Mouse (Mus musculus) embryonic facial prominence, embryonic 15.5 days (tissue): ENCODE data around the gene Olfr572. TPM values are rescaled to one million over a fixed set of nuclear protein-coding genes. Genes with fewer than 3 reads are reported as not detected.

Source experiments
- ATAC-seq: fragments of 200-750 bp; cut with Nextera tagmentation; 2 replicates; pipeline ENCODE4 v1.8.0; 2017; ENCODE audit warnings: low read depth, moderate TSS enrichment; ENCODE audit not compliant: insufficient number of reproducible peaks, low FRiP score, low TSS enrichment
- H3K27ac ChIP-seq: fragments of 300-500 bp; sonication (generic); replicated peaks from 2 replicates; pipeline ENCODE4 v1.5.1; 2015; ENCODE audit warnings: mild to moderate bottlenecking, inconsistent platforms
- H3K27me3 ChIP-seq: fragments of 300-500 bp; sonication (generic); 2 replicates; pipeline ENCODE4 v1.6.1; 2015; ENCODE audit warnings: inconsistent platforms
- H3K36me3 ChIP-seq: fragments of 300-500 bp; sonication (generic); 2 replicates; pipeline ENCODE4 v1.6.1; 2015; ENCODE audit warnings: mild to moderate bottlenecking, inconsistent platforms
- H3K4me1 ChIP-seq: fragments of 300-500 bp; sonication (generic); 2 replicates; pipeline ENCODE4 v1.6.1; 2015; ENCODE audit warnings: inconsistent platforms
- H3K4me2 ChIP-seq: fragments of 300-500 bp; sonication (generic); replicated peaks from 2 replicates; pipeline ENCODE4 v1.6.1; 2015; ENCODE audit warnings: mild to moderate bottlenecking, inconsistent platforms
- H3K4me3 ChIP-seq: fragments of 300-500 bp; sonication (generic); replicated peaks from 2 replicates; pipeline ENCODE4 v1.5.1; 2015; ENCODE audit warnings: mild to moderate bottlenecking, inconsistent platforms
- H3K9ac ChIP-seq: fragments of 300-500 bp; sonication (generic); 2 replicates; pipeline ENCODE4 v1.6.1; 2015; ENCODE audit warnings: inconsistent platforms
- H3K9me3 ChIP-seq: fragments of 300-500 bp; sonication (generic); replicated peaks from 2 replicates; pipeline ENCODE4 v1.6.1; 2016; ENCODE audit warnings: inconsistent platforms
- WGBS: fragments of 180-500 bp; shearing (Covaris S2); methylation state at CpG from one replicate; pipeline ENCODE4 v1.1.7; 2015; 5-methylcytosine and 5-hydroxymethylcytosine counted together
- polyA plus RNA-seq: library from polyadenylated mRNA; unstranded; fragments of >200 nt; fragmentation: Nextera tagmentation; extraction: Ambion mirVana; gene quantifications from 2 replicates; pipeline ENCODE4 v1.2.1, GENCODE M21; 2015

Gene Olfr572
- polyA plus RNA-seq, 1 experiment from 2014 or later: not detected

DNA sequence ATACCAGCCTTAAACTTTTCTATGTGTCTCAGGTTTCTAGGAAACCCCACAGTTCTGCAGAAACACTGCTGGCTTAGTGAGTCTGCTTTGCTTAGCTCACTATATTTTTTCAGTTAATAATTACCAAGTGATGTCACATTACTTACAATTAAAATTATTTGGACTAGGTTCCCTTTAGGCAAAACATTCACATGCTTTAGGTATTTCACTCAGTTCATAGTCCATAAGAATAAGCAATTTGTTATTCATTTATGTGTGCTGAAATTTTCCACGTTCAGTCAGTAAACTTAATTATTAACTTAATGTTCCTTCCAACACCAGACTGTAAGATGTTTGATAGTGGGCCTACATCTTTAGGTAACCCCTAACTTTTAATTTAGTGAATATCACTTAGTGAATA lies 26.5 kb downstream of the Olfr572 start:
- Histone ChIP-seq H3K4me2 (no peak overlapping the region), H3K4me3 (no peak overlapping the region), H3K9ac (no peak overlapping the region), H3K9me3 (no peaks in the 10 kb centered on the region), H3K27me3 (no peaks in the 10 kb centered on the region), H3K27ac (no peak overlapping the region), H3K36me3 (no peaks in the 10 kb centered on the region), H3K4me1 (no peaks in the 10 kb centered on the region)
- WGBS: 50% methylated on average over 1 of the region's 1 CpGs
- no peak for ATAC-seq

DNA sequence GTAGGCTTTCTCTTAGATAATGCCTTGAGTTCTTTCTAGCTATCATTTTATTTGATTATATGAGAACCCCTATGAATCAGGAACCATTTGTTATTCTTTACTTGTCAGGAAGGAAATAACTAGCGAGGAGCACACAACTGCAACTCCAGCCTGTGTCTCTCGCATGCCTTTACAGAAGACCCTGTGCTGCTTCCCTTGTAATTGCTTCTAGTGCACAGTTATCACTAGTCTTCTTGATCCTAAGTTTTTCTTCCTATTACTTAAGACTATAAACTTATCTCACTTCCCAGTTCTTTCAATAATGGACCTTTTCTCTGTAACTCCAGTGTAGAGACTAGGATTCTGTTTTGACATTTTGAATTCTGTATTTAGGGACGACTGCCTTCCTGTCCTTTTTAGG lies 33.9 kb downstream of the Olfr572 start:
- no peaks in the 10 kb centered on the region for H3K36me3 ChIP-seq
- no peak overlapping the region for H3K9ac ChIP-seq
- no peak overlapping the region for H3K4me2 ChIP-seq
- no peak overlapping the region for H3K4me3 ChIP-seq
- H3K4me1 ChIP-seq: no peaks in the 10 kb centered on the region
- no peak overlapping the region for H3K27ac ChIP-seq
- no peak for ATAC-seq
- 73% methylated on average over 3 of the region's 3 CpGs for WGBS
- H3K27me3 ChIP-seq: no peaks in the 10 kb centered on the region
- no peaks in the 10 kb centered on the region for H3K9me3 ChIP-seq

DNA sequence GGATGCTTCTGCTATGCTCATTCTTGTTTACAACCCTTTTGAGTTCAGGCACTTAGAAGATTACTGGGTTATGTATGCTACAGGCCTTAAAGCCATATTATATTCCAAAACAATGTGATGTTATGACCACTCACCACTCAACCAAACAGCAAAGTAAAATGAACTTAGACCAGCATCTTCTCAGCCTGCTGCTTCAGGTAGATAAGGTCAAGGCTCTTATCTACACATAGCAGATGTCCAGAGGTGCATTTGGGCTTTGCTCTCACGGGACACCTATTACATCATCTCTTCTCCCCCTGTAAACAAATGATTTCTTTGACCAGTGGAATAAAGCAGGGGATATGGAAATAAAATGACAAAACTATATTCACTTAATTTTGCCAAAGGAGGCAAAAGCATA lies 34.4 kb downstream of the Olfr572 start, which contains the start of gene Olfr575:
TSS of gene Olfr575 (minus strand) at position 183 of the 400 bp plus-strand sequence.
- no peak within 1 kb of the TSS for H3K27ac ChIP-seq
- WGBS: 58% methylated on average over 1 of the region's 1 CpGs

DNA sequence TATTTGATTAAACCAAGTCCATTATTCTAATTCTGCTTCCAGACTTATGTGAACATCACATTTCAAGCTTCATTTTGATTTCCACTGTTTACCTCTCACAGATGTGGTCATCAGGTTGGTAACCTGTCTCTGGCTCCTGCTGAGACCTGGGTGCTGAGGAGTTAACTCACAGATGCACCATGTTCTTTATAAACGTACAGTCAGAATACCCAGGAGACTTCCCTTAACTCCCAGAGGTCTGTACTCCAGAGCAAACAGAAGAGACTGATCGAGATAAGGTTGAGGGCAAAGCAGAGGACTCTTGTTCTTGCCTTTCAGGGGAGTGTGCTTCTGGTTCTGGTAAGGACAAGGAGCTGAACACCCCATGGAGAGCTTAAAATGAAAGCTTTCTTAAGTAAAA lies 38.2 kb downstream of the Olfr572 start, which contains the start of gene Olfr576:
TSS of gene Olfr576 (plus strand) at position 301 of the 400 bp plus-strand sequence.
- H3K27ac ChIP-seq: no peak within 1 kb of the TSS
- no peak within 1 kb of the TSS for H3K9ac ChIP-seq
- no peak within 1 kb of the TSS for H3K4me2 ChIP-seq
- H3K4me1 ChIP-seq: no peaks in the 10 kb centered on the region
- H3K9me3 ChIP-seq: no peaks in the 10 kb centered on the region
- no peak within 1 kb of the TSS for H3K4me3 ChIP-seq
- 38% methylated on average over 2 of the region's 2 CpGs for WGBS
- no peak for ATAC-seq
- H3K36me3 ChIP-seq: no peaks in the 10 kb centered on the region
- H3K27me3 ChIP-seq: no peaks in the 10 kb centered on the region

More for the DNA sequence above, 34.4 kb downstream of the Olfr572 start, which contains the start of gene Olfr575:
- Histone ChIP-seq H3K36me3 (no peaks in the 10 kb centered on the region), H3K9me3 (no peaks in the 10 kb centered on the region), H3K27me3 (no peaks in the 10 kb centered on the region), H3K9ac (no peak within 1 kb of the TSS), H3K4me3 (no peak within 1 kb of the TSS), H3K4me2 (no peak within 1 kb of the TSS), H3K4me1 (no peaks in the 10 kb centered on the region)
- ATAC-seq: no peak

DNA sequence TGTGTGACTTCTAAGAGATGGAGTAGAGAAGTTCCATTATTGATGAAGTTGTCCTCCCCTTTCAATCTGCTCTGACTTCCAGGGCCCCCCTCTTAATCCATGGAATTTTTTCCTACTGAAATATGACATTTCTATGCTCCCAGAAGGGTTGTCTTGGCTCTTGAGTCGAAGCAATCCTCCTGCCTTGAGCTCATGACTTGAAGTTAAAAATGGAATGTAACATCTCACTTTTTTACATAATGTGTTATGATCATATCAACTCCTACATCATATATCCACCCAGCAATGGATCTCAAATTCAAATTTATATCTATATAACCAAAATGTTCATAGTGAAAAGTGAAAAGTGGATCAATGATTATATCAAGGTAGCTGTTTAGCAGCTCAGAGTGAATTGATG lies 50.2 kb downstream of the Olfr572 start:
- Histone ChIP-seq H3K27ac (no peak overlapping the region), H3K36me3 (no peaks in the 10 kb centered on the region), H3K27me3 (no peaks in the 10 kb centered on the region), H3K4me2 (no peak overlapping the region), H3K4me1 (no peaks in the 10 kb centered on the region), H3K9ac (no peak overlapping the region), H3K9me3 (no peaks in the 10 kb centered on the region), H3K4me3 (no peak overlapping the region)
- WGBS: 47% methylated on average over 1 of the region's 1 CpGs
- ATAC-seq: no peak

DNA sequence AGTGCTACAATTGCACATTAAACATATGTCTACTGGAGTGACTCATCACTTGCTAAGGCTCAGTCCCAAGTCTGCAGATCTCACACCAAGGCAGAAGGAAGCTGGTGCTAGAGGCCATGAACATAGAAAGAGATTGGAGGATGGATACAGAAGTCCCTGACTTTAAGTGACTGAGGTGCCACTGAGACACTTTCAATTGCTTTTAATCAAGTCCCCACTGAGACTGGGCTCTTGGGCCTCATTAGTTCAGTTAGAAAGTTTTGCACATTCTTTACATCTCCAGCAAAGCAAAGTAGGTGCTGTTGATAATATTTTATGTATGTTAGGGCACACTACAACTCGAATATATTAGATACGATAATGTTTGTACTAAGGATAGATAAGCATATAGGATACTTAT lies 51.6 kb downstream of the Olfr572 start, which contains the start of gene Olfr577:
TSS of gene Olfr577 (minus strand) at position 101 of the 400 bp plus-strand sequence.
- WGBS: 75% methylated on average over 2 of the region's 2 CpGs
- Histone ChIP-seq H3K9me3 (no peaks in the 10 kb centered on the region), H3K9ac (no peak within 1 kb of the TSS)

More for the DNA sequence above, 51.6 kb downstream of the Olfr572 start, which contains the start of gene Olfr577:
- H3K27ac ChIP-seq: no peak within 1 kb of the TSS
- no peak within 1 kb of the TSS for H3K4me3 ChIP-seq
- no peaks in the 10 kb centered on the region for H3K27me3 ChIP-seq
- H3K36me3 ChIP-seq: no peaks in the 10 kb centered on the region
- H3K4me2 ChIP-seq: no peak within 1 kb of the TSS
- ATAC-seq: no peak
- H3K4me1 ChIP-seq: no peaks in the 10 kb centered on the region

Other genes with a start within 250 kb of the Olfr572 start
- gene Trim68, start 237.1 kb upstream of the Olfr572 start, polyA plus RNA-seq: 14.9 and 17.4 TPM in 2 replicates
- gene Olfr557, start 228.5 kb upstream of the Olfr572 start, polyA plus RNA-seq: 0.09 and 0.16 TPM in 2 replicates
- 0.62 and 0.71 TPM in 2 replicates for gene Olfr558, start 222.2 kb upstream of the Olfr572 start, polyA plus RNA-seq
- gene Olfr33, start 205.3 kb upstream of the Olfr572 start, polyA plus RNA-seq: 0.11 and 0.41 TPM in 2 replicates
- not detected in 2 replicates for gene Olfr559, start 196.9 kb upstream of the Olfr572 start, polyA plus RNA-seq
- gene Olfr560, start 165.0 kb upstream of the Olfr572 start, polyA plus RNA-seq: 0.08 TPM in 1 of 2 replicates, not detected in the other
- gene Olfr78, start 164.9 kb upstream of the Olfr572 start, polyA plus RNA-seq: 0.18 and 0.35 TPM in 2 replicates
- gene Olfr561, start 153.2 kb upstream of the Olfr572 start, polyA plus RNA-seq: 0.09 and 0.25 TPM in 2 replicates
- not detected in 2 replicates for gene Olfr564, start 120.9 kb upstream of the Olfr572 start, polyA plus RNA-seq
- 0.18 and 0.51 TPM in 2 replicates for gene Olfr566, start 65.6 kb upstream of the Olfr572 start, polyA plus RNA-seq
- 0.18 TPM in 1 of 2 replicates, not detected in the other for gene Olfr568, start 47.3 kb upstream of the Olfr572 start, polyA plus RNA-seq
- gene Olfr569, start 33.5 kb upstream of the Olfr572 start, polyA plus RNA-seq: 0.11 TPM in 1 of 2 replicates, not detected in the other
- gene Olfr570, start 29.8 kb upstream of the Olfr572 start, polyA plus RNA-seq: 0.38 and 0.67 TPM in 2 replicates
- gene Olfr571, start 6.9 kb upstream of the Olfr572 start, polyA plus RNA-seq: 0.08 and 0.09 TPM in 2 replicates
- gene Olfr573-ps1, start 18.2 kb downstream of the Olfr572 start, polyA plus RNA-seq: not detected in 2 replicates
- not detected in 2 replicates for gene Olfr574, start 24.1 kb downstream of the Olfr572 start, polyA plus RNA-seq
- gene Olfr575, start 34.4 kb downstream of the Olfr572 start, polyA plus RNA-seq: not detected in 2 replicates
- not detected in 2 replicates for gene Olfr576, start 38.3 kb downstream of the Olfr572 start, polyA plus RNA-seq
- 0.05 TPM in 1 of 2 replicates, not detected in the other for gene Olfr577, start 51.5 kb downstream of the Olfr572 start, polyA plus RNA-seq
- 0.71 and 0.87 TPM in 2 replicates for gene Olfr578, start 64.9 kb downstream of the Olfr572 start, polyA plus RNA-seq
- gene Olfr582, start 113.6 kb downstream of the Olfr572 start, polyA plus RNA-seq: 0.05 and 0.11 TPM in 2 replicates
- gene Olfr583, start 126.9 kb downstream of the Olfr572 start, polyA plus RNA-seq: not detected in 2 replicates
- gene Olfr584, start 157.5 kb downstream of the Olfr572 start, polyA plus RNA-seq: 0.08 TPM in 1 of 2 replicates, not detected in the other
- gene Olfr585, start 173.3 kb downstream of the Olfr572 start, polyA plus RNA-seq: not detected in 2 replicates
- not detected in 2 replicates for gene Olfr586, start 201.2 kb downstream of the Olfr572 start, polyA plus RNA-seq
- not detected in 2 replicates for gene Olfr588-ps1, start 216.5 kb downstream of the Olfr572 start, polyA plus RNA-seq
- gene Olfr589, start 231.9 kb downstream of the Olfr572 start, polyA plus RNA-seq: not detected in 2 replicates